Mouse (Mus musculus): ENCODE measurements around the gene Ramp1.

Gene Ramp1

GRCm38 (mm10) chr1:91179533-91180173, at the start of gene Ramp1:
Gene Ramp1, plus strand, starts transcription at chr1:91179822.
- peak; percentile 37 for DNase-seq (ENCODE audit: low spot score)

GRCm38 (mm10) chr1:91137036-91137435, 42.6 kb upstream of the Ramp1 start:
- no peak for DNase-seq (ENCODE audit: low spot score)

GRCm38 (mm10) chr1:91144813-91145212, 34.8 kb upstream of the Ramp1 start, which contains the start of gene Rbm44:
Gene Rbm44, plus strand, starts transcription at chr1:91145089.
- no peak for DNase-seq (ENCODE audit: low spot score)

- DNase-seq (ENCODE audit: low spot score): no peak
Measured at GRCm38 (mm10) chr1:91151509-91151908, 28.1 kb upstream of the Ramp1 start.

- no peak for DNase-seq (ENCODE audit: low spot score)
Measured at GRCm38 (mm10) chr1:91166798-91167197, 12.8 kb upstream of the Ramp1 start.

- DNase-seq (ENCODE audit: low spot score): no peak
Measured at GRCm38 (mm10) chr1:91169157-91169556, 10.5 kb upstream of the Ramp1 start.

GRCm38 (mm10) chr1:91174796-91175195, 4.8 kb upstream of the Ramp1 start:
- no peak for DNase-seq (ENCODE audit: low spot score)

- DNase-seq (ENCODE audit: low spot score): no peak
Measured at GRCm38 (mm10) chr1:91176026-91176425, 3.6 kb upstream of the Ramp1 start.

- DNase-seq (ENCODE audit: low spot score): no peak
Measured at GRCm38 (mm10) chr1:91176871-91177270, 2.8 kb upstream of the Ramp1 start.

GRCm38 (mm10) chr1:91179086-91179485, 536 bp upstream of the Ramp1 start:
- DNase-seq (ENCODE audit: low spot score): peak; percentile 52

GRCm38 (mm10) chr1:91180174-91180565, 548 bp downstream of the Ramp1 start:
- no peak for DNase-seq (ENCODE audit: low spot score)

- no peak for DNase-seq (ENCODE audit: low spot score)
Measured at GRCm38 (mm10) chr1:91180723-91181122, 1.1 kb downstream of the Ramp1 start.

GRCm38 (mm10) chr1:91181261-91181660, 1.6 kb downstream of the Ramp1 start:
- no peak for DNase-seq (ENCODE audit: low spot score)

- DNase-seq (ENCODE audit: low spot score): no peak
Measured at GRCm38 (mm10) chr1:91181784-91182450, 2.3 kb downstream of the Ramp1 start.

GRCm38 (mm10) chr1:91183305-91183704, 3.7 kb downstream of the Ramp1 start:
- no peak for DNase-seq (ENCODE audit: low spot score)

- no peak for DNase-seq (ENCODE audit: low spot score)
Measured at GRCm38 (mm10) chr1:91186677-91187076, 7.1 kb downstream of the Ramp1 start.

- DNase-seq (ENCODE audit: low spot score): no peak
Measured at GRCm38 (mm10) chr1:91187315-91187714, 7.7 kb downstream of the Ramp1 start.

- no peak for DNase-seq (ENCODE audit: low spot score)
Measured at GRCm38 (mm10) chr1:91187786-91188640, 8.4 kb downstream of the Ramp1 start.

GRCm38 (mm10) chr1:91188851-91189460, 9.3 kb downstream of the Ramp1 start:
- no peak for DNase-seq (ENCODE audit: low spot score)

- DNase-seq (ENCODE audit: low spot score): no peak
Measured at GRCm38 (mm10) chr1:91192184-91192583, 12.6 kb downstream of the Ramp1 start.

GRCm38 (mm10) chr1:91193242-91193641, 13.6 kb downstream of the Ramp1 start:
- no peak for DNase-seq (ENCODE audit: low spot score)

- DNase-seq (ENCODE audit: low spot score): no peak
Measured at GRCm38 (mm10) chr1:91193680-91194079, 14.1 kb downstream of the Ramp1 start.

Data from ovary, postnatal 14 days (tissue).